Mouse (Mus musculus) embryonic facial prominence, embryonic 11.5 days (tissue): ENCODE data around the gene Spns2. TPM values are rescaled to one million over a fixed set of nuclear protein-coding genes. Genes with fewer than 3 reads are reported as not detected.
A peak's percentile ranks its signal among the peaks of the same experiment; 100 is the strongest.

Experiments used
- ATAC-seq: fragments of 200-750 bp; cut with Nextera tagmentation; replicated peaks from 2 replicates; pipeline ENCODE4 v1.8.0; 2017; ENCODE audit warnings: low read depth; ENCODE audit not compliant: insufficient number of reproducible peaks, low FRiP score, low TSS enrichment
- DNase-seq: peaks from one replicate; pipeline ENCODE4 v3.0.0-alpha.2; 2015; ENCODE audit warnings: low spot score
- H3K27ac ChIP-seq: fragments of 300-500 bp; sonication (generic); replicated peaks from 2 replicates; pipeline ENCODE4 v1.5.1; 2014; ENCODE audit warnings: mild to moderate bottlenecking, low read depth, low read length, control low read depth
- H3K27me3 ChIP-seq: fragments of 300-500 bp; sonication (generic); 2 replicates; pipeline ENCODE4 v1.6.1; 2014; ENCODE audit warnings: mild to moderate bottlenecking, low read length, moderate library complexity, mixed read lengths; ENCODE audit not compliant: control insufficient read depth, insufficient read depth
- H3K36me3 ChIP-seq: fragments of 300-500 bp; sonication (generic); replicated peaks from 2 replicates; pipeline ENCODE4 v1.6.1; 2014; ENCODE audit warnings: low read depth, mild to moderate bottlenecking, low read length, moderate library complexity, mixed read lengths; ENCODE audit not compliant: control insufficient read depth, insufficient read depth
- H3K4me1 ChIP-seq: fragments of 300-500 bp; sonication (generic); 2 replicates; pipeline ENCODE4 v1.6.1; 2014; ENCODE audit warnings: low read length, mixed read lengths; ENCODE audit not compliant: control insufficient read depth, insufficient read depth
- H3K4me2 ChIP-seq: fragments of 300-500 bp; sonication (generic); 2 replicates; pipeline ENCODE4 v1.6.1; 2014; ENCODE audit warnings: low read depth, mild to moderate bottlenecking, control low read depth, low read length, moderate library complexity
- H3K4me3 ChIP-seq: fragments of 300-500 bp; sonication (generic); 2 replicates; pipeline ENCODE4 v1.5.1; 2014; ENCODE audit warnings: low read depth, low read length, control low read depth
- H3K9ac ChIP-seq: fragments of 300-500 bp; sonication (generic); replicated peaks from 2 replicates; pipeline ENCODE4 v1.6.1; 2014; ENCODE audit warnings: mild to moderate bottlenecking, control low read depth, low read length
- H3K9me3 ChIP-seq: fragments of 300-500 bp; sonication (generic); replicated peaks from 2 replicates; pipeline ENCODE4 v1.6.1; 2016; ENCODE audit warnings: mild to moderate bottlenecking, low read length, inconsistent platforms, mixed read lengths; ENCODE audit not compliant: control insufficient read depth
- WGBS: fragments of 180-500 bp; shearing (Covaris S2); extraction: QIAGEN DNeasy Blood & Tissue Kit; methylation state at CpG from one replicate; pipeline ENCODE4 v1.1.7; 2014; 5-methylcytosine and 5-hydroxymethylcytosine counted together
- polyA plus RNA-seq: library from polyadenylated mRNA; unstranded; fragments of >200 nt; fragmentation: Nextera tagmentation; extraction: Ambion mirVana; gene quantifications from 2 replicates; pipeline ENCODE4 v1.2.1, GENCODE M21; 2014

Spns2 gene
- polyA plus RNA-seq, 1 experiment from 2014 or later, result 3.0 TPM

DNA sequence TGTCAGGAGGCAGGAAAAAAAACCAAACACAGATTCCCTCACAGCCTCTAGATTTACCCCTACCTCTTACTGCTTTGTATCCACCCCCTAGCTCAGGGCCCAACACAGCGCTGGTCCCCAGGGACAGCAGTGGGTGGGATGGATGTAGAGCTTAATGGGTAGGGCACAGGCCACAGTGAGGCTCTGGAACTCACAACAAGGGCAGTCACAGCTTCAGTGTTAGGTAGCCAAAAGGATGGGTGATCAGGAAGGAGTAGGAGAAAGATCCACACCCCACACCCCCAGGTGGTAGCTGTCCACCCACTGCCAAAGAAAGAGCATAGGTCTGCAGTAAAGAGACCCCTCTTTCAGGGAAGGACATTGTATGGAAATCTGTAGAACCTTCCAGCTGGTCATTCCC lies 12.1 kb downstream of the Spns2 start:
- WGBS, result 85% methylated on average over 1 of the region's 1 CpGs

DNA sequence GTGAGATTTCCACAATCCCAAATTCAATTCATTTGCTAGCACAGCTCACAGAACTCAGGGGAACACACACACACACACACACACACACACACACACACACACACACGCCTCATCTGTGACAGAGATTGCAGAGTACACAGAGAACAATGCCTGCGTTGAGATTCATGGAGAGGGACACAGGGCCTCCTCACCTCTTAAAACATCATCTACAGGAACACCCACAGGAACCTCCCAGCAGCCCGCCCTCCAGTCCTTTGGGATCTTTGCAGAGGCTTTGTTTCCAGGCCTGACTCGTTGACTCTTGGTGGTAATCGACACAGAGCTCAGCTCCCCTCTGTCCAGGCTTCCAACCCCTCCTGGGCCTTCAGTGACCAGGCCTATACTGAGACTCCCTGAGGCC lies 12.5 kb downstream of the Spns2 start:
- DNase-seq (no peak), ATAC-seq (no peak)
- H3K4me3 ChIP-seq, result no peak overlapping the region
- H3K9me3 ChIP-seq, result no peaks in the 10 kb centered on the region
- peak overlapping the region; percentile 25; the same call in 1 of the 2 replicates for H3K9ac ChIP-seq
- H3K4me1 ChIP-seq, result no peaks in the 10 kb centered on the region
- H3K36me3 ChIP-seq, result no peaks in the 10 kb centered on the region
- H3K27ac ChIP-seq, result no peak overlapping the region
- H3K27me3 ChIP-seq, result no peaks in the 10 kb centered on the region
- no peak overlapping the region for H3K4me2 ChIP-seq
- WGBS, result 42% methylated on average over 5 of the region's 5 CpGs

More for the DNA sequence above, 12.1 kb downstream of the Spns2 start:
- Histone ChIP-seq H3K4me3 (no peak overlapping the region), H3K9me3 (no peaks in the 10 kb centered on the region), H3K36me3 (no peaks in the 10 kb centered on the region), H3K27ac (no peak overlapping the region), H3K4me2 (no peak overlapping the region), H3K4me1 (no peaks in the 10 kb centered on the region), H3K9ac (no peak overlapping the region), H3K27me3 (no peaks in the 10 kb centered on the region)
- ATAC-seq, result no peak
- DNase-seq, result no peak

DNA sequence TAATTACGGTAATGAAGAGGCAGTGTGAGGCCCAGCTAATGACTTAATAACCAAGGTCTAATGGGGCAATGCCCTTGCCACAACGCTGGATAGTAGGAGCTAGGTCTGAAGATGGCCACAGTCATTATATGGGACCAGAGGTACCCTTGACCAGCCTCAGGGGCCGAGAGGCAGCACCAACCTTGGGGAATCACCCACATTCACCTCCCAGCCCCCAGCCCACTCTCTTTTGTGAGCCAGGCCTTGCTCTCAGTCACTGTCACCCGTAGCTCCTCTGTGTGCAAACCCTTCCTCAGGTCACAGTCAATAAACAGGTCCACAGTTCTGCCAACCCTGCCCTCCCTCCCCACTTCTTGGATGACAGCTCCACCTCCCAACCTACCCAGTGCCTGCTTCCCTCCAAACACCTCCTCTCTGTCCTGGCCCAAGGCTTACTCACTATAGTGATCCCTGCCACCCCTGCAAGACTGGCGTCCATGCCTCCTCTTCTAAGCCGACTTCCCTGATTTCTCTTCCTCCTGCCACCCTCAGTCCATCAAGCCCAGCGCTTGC lies 13.6 kb downstream of the Spns2 start:
- no peak overlapping the region for H3K4me3 ChIP-seq
- DNase-seq, result no peak
- 72% methylated on average over 7 of the region's 7 CpGs for WGBS
- H3K27ac ChIP-seq, result no peak overlapping the region
- H3K36me3 ChIP-seq, result no peaks in the 10 kb centered on the region
- H3K4me1 ChIP-seq, result no peaks in the 10 kb centered on the region
- H3K9ac ChIP-seq, result no peak overlapping the region
- H3K4me2 ChIP-seq, result no peak overlapping the region
- no peaks in the 10 kb centered on the region for H3K9me3 ChIP-seq
- ATAC-seq, result no peak
- no peaks in the 10 kb centered on the region for H3K27me3 ChIP-seq

DNA sequence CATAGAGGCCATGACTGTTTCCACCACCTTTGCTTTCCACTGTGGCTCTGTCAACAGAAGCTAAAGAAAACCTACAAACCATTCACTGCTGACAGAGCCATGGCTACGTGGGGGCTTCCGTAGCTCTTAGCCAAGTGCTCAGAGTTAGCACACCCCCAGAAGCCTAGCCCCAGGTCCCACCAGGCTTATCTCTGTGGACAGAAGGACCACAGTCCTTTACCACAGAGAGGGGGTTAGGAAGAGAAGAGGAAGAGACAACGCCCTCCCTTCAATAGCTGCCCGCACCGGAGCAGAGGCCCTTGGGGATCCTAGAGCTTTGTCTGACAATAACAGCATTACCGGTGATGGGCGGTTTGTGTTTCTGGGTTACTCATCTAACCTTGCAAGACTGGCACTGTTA lies 14.3 kb downstream of the Spns2 start:
- ATAC-seq (no peak), DNase-seq (no peak)
- no peaks in the 10 kb centered on the region for H3K36me3 ChIP-seq
- no peak overlapping the region for H3K9ac ChIP-seq
- no peak overlapping the region for H3K27ac ChIP-seq
- H3K4me1 ChIP-seq, result no peaks in the 10 kb centered on the region
- no peak overlapping the region for H3K4me2 ChIP-seq
- no peaks in the 10 kb centered on the region for H3K27me3 ChIP-seq
- H3K4me3 ChIP-seq, result no peak overlapping the region
- no peaks in the 10 kb centered on the region for H3K9me3 ChIP-seq
- WGBS, result 73% methylated on average over 7 of the region's 7 CpGs

DNA sequence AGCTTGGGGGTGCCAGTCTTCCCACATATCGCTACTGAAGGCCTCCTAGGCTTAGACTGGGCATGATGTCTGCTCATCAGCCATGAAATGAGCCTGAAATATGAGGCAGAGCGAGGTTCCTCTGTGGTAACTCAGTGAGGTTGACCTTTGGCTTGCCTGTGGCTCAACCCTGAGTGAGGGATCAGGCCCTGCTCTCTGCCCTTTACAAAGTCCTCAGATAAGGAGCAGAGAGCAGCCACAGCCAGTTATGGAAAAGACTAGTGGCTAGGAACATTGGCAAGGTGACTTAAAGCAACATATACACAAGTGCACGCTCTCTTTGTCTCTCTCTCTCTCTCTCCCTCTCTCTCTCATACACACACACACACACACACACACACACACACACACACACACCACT lies 14.8 kb downstream of the Spns2 start:
- H3K27ac ChIP-seq, result no peak overlapping the region
- no peak overlapping the region for H3K4me3 ChIP-seq
- ATAC-seq, result no peak
- no peak for DNase-seq
- no peak overlapping the region for H3K9ac ChIP-seq
- H3K4me2 ChIP-seq, result no peak overlapping the region
- no peaks in the 10 kb centered on the region for H3K36me3 ChIP-seq
- no peaks in the 10 kb centered on the region for H3K9me3 ChIP-seq
- 81% methylated on average over 3 of the region's 3 CpGs for WGBS
- no peaks in the 10 kb centered on the region for H3K27me3 ChIP-seq
- no peaks in the 10 kb centered on the region for H3K4me1 ChIP-seq

DNA sequence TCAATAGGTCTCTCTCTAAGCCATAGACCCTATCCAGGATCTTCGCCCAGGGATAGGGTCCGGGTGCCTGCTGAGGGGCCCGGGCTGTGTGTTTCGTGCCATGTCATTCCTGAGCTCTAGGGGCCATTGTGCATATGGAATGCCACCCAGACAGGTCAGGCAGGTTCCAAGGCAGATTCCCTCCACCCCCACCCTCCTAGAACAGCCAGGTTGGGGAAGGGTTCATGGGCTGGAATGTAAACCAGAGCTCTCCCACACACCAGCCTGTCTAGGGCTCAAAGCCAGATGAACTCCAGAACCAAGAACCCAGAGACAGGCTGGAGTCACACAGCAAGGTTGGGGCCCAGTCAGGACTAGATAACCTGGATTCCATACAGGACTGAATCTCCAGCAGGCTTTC lies 16.2 kb downstream of the Spns2 start:
- 0 out of 2 replicates have a peak, but pooled peaks cover 2% of the 10 kb centered on the region for H3K4me1 ChIP-seq
- 0 out of 2 replicates have a peak, but pooled peaks have one; percentile 10 for ATAC-seq
- no peak overlapping the region for H3K27ac ChIP-seq
- H3K27me3 ChIP-seq, result no peaks in the 10 kb centered on the region
- no peaks in the 10 kb centered on the region for H3K36me3 ChIP-seq
- H3K9ac ChIP-seq, result no peak overlapping the region
- no peak overlapping the region for H3K4me2 ChIP-seq
- H3K9me3 ChIP-seq, result no peaks in the 10 kb centered on the region
- DNase-seq, result peak; percentile 23
- H3K4me3 ChIP-seq, result no peak overlapping the region
- WGBS, result 90% methylated on average over 4 of the region's 4 CpGs

DNA sequence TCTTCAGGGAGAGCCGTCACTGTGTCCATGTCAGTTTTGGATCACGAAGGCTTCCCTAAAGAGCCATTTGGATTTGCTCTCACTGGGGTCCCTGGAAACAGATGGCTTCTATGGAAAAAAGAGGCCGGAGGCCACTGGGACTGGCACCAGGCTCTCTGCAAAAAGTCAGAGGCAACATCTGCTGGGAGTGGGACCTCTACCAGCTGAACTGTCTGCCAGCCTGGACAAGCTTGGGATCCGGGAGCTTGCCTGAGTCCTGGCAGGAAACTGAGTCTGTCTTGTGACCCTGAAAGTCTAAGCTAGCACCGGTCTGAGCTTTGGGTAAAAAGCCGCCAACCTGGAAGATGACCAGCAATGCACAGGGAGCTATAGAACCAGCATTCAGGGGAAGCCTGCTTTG lies 18.3 kb downstream of the Spns2 start:
- Histone ChIP-seq H3K4me3 (no peak overlapping the region), H3K27me3 (no peaks in the 10 kb centered on the region), H3K9ac (no peak overlapping the region), H3K36me3 (no peaks in the 10 kb centered on the region), H3K4me1 (0 out of 2 replicates have a peak, but pooled peaks cover 2% of the 10 kb centered on the region), H3K4me2 (no peak overlapping the region), H3K9me3 (no peaks in the 10 kb centered on the region), H3K27ac (no peak overlapping the region)
- DNase-seq (no peak), ATAC-seq (no peak)
- 83% methylated on average over 6 of the region's 6 CpGs for WGBS

DNA sequence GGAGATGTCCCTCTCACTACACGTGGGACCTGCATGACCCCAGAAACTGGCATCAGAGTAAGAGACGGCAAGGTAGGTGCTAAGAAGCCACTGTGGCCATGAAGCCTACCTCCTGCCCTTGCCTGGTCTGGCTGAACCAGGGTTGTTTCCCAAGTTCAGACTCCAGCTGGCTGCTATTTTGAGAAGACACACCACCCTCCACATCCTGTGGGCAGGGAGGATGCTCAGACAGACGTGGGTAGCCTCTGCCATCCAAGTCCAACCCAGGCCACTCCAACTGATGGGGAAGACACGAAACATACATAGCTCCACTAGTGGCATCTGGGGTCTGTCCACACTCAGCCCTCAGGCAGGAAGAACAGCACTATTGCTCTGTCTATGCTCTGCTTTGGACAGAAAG lies 19.7 kb downstream of the Spns2 start:
- H3K9ac ChIP-seq, result no peak overlapping the region
- H3K4me3 ChIP-seq, result no peak overlapping the region
- no peaks in the 10 kb centered on the region for H3K27me3 ChIP-seq
- DNase-seq, result no peak
- WGBS, result 58% methylated on average over 4 of the region's 4 CpGs
- H3K9me3 ChIP-seq, result no peaks in the 10 kb centered on the region
- no peak for ATAC-seq
- H3K4me1 ChIP-seq, result 0 out of 2 replicates have a peak, but pooled peaks cover 2% of the 10 kb centered on the region
- no peaks in the 10 kb centered on the region for H3K36me3 ChIP-seq
- no peak overlapping the region for H3K27ac ChIP-seq
- H3K4me2 ChIP-seq, result no peak overlapping the region
